Mouse (Mus musculus) mouse embryonic stem cell (cell line): ENCODE measurements at regions not wholly inside any gene's neighbourhood (a gene's known extent, or its start where the extent isn't known, plus 50 kb on each side); places are given as distances from the start of the nearest gene placed in this dataset.

ENCODE experiments used
- in situ Hi-C, 2 experiments: fragments of 300-500 bp; cut with MboI; formaldehyde crosslinking; loops; 1 replicate in 1 of 2; 3 replicates in 1 of 2; pipeline ENCODE4 v1.14.3; 2019 to 2020; ENCODE audit warnings: low sequenced_read_pairs in 2 of 2, low pct_unique_long_range_greater_than_20kb in 1 of 2, mixed read lengths in 1 of 2; ENCODE audit not compliant: unreplicated experiment in 1 of 2

DNA sequence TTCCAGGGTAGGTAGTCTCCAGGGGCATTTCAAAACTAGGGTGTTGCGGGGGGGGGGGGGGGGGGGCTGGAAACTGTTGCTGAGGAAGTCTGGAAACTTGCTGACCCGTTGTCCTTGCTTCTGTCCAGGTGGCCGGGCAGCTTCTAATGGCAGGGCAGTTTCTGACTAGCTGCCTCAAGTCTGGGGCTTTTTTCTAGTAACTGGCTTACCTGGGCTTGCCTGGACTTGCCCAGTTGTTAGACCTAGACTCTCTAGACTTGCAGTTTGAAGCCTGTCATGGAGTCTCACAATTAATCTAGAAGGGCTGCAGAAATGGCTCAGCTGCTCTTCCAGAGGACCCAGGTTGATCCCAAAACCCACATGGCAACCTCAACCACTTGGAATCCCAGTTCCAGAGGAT is 220.7 kb downstream of the Fam43a start:
- in situ Hi-C loops, result no loop called here

DNA sequence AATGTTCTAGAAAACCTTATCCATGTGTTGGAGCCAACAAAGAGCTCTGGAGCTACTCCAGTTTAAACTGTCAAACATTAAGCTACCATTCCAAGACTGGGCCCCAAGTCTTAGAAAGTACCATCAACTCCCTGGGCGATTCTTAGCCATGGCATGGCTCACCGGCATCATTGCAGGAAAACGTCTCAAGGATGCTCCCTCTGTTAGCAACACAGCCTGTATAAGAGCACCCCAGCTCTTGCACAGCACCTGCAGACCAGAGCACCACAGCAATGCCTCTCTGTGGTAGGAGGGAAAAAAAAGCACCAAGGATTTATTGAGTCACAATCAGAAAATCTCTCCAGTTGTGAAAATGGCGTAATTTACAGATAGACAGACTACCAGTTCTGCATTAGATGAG is 221.2 kb downstream of the Fam43a start:
- in situ Hi-C loops, result no loop called here

DNA sequence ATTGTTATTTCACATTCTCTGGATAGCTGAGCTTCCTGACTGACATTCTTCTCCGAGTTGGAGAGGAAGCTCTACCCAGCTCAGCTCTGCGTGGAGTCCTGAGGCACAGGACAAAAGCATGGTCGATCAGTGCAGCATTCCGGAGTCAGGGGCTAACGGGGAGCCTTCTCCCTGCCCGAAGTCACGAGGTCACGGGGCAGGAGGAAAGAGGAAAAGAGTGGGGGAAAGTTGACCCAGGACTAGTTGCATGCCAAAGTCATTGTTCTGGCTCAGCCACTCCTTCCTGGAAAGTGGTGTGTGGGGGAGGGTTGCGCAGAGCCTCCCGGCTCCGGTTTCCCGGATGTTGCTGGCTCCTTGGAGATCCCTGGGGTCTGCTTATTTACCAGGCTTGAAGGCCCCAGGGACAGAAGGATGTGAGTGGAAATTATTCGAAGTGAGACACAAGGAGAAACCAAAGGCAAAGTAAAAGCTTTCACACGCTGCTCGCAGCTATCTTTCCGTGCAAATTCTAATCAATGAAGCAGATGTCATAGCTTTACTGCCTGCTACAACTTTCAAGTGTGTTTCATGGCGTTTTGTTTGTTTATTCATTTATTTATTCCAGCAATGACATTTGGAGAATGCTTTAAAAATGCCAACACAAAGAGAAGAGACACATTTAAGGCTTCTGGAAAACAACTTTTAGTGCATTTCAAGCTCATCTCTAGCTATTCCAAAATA is 221.8 kb downstream of the Fam43a start:
- in situ Hi-C loops, result no loop called here

DNA sequence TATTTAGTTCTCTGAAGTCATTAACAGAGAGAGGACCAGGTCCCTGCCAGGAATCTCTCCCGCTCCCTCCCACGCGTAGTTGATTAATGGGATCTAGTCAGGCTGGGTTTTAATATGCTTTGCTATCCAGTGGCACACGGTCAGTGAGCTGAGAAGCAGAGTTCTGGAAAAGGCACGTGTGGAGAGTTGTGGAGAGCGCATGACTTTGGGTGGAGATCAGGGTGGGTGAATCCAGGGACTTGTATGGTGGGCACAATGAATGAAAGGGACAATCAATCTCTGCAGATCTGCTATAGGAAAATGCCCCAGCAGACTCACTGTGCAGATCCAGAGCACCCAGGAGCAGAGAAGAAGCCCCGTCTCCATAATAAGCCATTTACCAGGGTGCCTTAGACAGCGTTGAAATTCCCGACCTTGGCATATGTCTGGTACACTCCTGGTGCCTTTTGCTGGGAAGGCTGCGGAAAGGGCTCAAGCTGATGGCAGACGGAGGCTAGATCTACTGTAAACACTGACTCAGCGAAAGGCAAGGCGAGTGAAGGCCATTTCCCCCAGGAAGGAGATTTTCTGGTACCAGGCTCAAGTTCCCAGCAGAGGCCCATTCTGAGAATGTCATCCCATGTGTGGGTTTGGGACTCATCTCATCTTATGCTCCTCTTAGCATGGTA is 222.5 kb downstream of the Fam43a start:
- in situ Hi-C loops, result no loop called here

DNA sequence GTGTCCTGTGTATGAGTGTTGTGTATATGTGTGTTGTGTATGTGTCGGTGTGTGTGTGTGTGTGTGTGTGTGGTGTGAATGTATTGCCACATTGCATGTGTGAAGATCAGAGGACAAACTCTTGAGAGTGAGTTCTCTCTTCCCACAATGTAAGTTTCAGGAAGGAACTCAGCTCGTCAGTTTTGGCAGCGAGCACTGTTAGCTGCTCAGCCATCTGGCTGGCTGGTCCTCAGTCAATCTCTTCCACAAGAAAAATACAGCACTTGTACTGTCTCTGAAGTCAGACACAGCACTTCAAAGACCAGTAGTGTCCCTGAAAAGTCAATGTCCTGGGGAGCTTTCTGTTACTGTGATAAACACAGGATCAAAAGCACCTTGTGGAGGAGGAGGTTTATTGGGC is 226.6 kb downstream of the Fam43a start:
- in situ Hi-C loops, result no loop called here

DNA sequence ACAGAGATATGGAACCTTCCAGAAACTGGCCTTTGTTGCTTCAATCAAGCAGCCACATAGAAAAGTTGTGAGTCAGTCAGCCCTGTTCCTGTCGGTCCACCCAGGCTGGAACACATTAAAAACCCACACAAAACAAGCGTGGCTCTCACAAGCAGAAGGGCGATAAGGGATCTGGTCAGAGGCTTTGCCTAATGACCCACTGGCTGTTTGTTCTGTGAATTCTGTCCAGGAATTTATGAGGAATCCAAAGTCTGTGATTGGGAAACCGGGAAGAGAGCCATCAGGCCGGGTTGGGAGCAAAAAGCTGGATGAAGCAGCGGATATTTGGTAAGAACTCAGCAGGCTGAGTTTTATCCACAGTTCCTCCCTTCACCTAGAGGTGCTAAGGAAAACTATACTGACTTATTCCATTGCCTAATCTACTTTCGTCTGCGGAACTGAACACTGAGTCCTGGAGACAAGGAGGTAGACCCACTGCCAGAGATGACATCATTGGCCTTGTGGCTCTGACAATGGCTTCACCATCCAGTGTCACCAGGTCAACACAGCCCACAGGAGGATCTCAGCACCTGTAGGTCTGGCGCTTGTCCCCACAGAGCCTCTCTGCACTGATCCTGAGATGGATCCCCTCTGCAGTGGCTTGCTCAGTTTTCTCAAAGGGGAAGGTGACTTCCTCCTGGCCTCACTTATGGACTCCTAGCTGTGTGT is 228.5 kb downstream of the Fam43a start:
- in situ Hi-C loops, result no loop called here

DNA sequence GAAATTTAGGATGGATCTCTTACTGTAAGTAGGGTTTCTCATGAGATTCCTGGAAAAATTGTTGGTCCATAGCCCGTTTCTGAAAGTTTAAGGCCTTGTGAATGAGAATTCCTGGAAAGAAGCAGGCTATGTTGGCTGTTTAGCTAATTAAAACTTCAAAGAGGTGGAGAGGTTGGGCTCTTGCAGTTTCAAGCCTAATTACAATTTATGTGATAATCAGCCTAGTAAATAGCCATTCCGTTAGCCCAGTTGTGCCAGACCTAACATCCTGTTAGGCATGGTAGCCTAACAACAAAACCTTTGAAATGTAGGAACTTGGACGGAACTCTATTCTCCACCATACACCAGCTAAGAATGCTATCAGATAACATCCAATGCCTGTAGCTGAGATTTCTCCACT is 235.0 kb downstream of the Fam43a start:
- in situ Hi-C loops, result no loop called here

DNA sequence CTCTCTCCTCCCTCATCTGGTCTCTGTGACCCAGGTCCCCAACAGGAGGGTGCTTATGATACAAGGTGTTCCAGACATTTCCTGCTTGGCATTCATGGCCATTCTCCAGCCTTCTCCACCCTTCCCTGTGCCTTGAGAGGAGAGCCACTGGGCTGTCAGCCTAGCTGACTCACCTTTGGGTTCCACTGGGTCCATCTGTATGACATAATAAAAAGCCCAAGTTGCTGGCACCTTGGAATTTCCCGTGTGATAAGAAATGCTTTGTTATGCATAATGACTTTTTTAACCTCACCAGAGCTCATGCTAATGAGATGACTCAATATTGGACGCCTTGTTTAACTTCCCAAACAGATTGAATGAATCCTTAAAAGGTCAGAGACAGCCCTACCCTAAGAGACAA is 236.2 kb downstream of the Fam43a start:
- in situ Hi-C loops, result no loop called here

DNA sequence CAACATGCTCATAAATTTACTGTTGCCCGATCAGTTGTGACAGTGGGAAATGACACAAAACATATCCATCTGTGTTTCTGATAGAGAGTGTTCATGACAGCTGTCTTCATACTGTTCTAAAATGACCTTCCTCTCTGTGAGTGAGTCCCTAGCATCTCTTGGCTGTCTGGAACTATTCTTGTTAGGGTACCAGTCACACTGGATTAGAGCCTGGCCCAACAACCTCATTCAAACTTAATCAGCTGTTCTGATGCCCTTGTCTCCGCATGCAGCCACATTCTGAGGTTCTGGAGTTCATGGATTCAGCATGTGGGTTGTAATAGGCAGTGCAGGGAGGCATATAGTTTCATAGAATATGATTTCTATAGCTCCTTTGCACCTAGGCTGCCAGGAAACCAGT is 238.4 kb downstream of the Xxylt1 start:
- in situ Hi-C loops, result no loop called here

DNA sequence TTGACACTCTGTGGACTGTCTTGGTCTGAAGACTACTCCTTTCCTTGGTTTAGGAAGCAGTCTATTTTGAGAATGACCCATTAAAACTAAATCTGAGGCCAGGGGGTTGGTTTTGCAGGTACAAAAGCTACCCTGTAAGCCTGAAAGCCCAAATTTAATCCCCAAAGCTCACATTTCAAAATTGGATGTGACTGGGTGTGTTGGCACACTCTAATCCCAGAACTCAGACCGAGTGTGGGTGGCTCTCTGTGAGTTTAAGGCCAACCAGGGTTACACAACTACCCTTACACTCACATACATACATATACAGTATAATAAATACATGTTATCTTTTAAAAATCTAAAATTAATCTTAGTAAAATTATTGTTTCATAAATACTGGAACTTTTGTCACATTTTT is 228.6 kb downstream of the Xxylt1 start:
- in situ Hi-C loops, result loop anchor here in 1 of 2 experiments (10.0 kb wide), 1 partner anchor 258 kb away; the partner anchor contains the start of gene Fam43a

DNA sequence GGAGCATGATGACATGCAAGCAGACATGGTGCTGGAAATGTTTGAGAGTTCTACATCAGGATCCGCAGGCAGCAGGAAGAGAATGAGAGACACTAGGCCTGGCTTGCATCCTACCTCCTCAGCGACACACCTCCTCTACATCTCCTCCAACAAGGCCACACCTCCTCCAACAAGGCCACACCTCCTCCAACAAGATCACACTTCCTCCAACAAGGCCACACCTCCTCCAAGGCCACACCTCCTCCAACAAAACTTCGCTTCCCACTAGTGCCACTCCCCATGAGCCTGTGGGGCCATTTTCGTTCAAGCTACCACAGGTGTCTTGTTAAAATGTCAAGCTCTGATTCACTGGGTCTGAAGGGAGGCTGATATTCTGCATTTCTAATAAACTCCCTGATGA is 226.5 kb downstream of the Xxylt1 start:
- in situ Hi-C loops, result loop anchor here in 1 of 2 experiments (10.0 kb wide), 1 partner anchor 260 kb away; the partner anchor contains the start of gene Fam43a

DNA sequence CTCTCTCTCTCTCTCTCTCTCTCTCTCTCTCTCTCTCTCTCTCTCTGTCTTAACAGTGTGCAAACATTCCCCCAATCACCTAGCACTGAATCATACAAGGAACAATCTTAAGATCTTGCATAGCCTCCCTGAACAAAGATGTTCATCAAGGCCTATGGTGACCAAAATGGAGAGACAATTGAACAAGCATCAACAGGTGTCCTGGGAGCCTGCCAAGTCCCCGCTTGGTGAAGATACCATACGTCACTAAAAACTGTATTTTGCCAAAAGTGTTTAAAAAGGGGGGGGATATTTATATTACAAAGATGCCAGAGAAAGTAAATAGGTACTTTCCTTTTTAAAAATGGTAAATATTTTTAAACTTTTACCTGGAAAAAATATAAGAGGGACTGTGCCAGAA is 223.6 kb downstream of the Xxylt1 start:
- in situ Hi-C loops, result loop anchor here in 1 of 2 experiments (10.0 kb wide), 1 partner anchor 263 kb away; the partner anchor contains the start of gene Fam43a

DNA sequence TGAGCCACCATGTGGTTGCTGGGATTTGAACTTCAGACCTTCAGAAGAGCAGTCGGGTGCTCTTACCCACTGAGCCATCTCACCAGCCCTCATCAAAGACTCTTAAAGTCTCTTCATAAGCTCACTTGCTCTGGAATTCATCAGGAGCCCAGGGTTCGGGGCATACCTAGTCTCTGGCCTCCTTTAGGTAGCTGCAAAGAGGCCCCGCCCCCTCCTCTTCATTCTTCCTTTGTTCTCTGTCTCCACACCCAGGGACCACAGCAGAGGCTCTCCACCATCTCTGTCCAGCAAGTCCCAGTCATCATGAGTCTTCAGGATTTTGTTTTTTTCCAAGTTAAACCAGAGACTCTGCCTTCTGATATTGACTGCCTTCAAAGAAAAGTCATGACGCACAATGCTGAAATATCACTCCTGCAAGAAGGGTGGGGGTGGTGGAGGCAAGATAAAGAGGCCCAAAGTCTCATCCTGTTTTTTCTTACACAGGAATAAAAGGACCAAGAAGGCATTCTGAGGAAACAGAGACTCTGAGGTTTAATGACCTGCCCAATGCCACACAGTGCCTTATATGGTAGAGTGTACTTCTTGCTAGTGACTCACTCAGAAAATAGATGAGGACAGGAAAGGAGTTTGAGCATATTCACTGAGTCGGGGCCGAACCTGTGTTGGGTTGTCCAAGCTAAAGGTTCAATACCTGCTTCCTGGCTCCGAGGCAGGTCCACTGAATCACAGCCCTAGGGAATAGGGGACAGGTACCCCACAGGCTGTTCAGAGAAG is 211.9 kb downstream of the Xxylt1 start:
- in situ Hi-C loops, result no loop called here

DNA sequence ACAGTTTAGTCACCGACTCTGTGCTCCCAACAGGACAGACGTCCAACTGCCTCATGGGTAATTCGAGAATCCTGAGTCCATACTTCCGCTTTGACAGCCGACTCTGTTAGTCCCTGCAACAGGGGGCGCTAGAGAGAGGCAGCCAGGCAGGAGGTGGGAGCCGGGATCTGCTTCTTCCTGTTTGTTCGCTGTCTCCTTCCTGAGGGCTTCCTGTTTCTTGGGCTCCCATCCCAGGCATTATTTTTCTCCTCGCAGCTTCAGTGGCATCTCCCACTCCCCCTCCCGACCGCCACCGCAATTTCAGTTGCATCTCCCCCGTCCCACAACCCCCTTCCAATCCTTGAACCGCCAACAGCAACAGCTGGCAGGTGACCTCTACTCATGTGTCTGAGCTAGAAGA is 211.1 kb downstream of the Xxylt1 start:
- in situ Hi-C loops, result no loop called here

DNA sequence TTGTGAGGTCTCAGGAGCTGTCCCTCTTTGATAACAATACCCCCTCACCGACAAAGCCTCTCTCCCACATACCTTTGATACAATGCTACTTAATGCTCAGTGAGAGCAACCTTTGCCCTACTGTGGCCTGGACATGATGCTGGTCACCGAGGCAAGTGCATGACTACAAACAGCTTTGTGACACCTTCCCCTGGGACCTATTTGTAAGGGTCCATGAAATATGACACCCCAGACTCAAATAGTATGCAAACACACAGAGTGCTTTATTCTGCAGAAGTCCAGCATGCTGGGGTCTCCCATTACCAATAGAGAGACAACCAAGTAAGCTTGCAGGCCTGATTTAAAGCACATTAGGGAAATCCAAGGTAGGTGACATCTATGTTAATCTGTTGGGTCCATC is 210.6 kb downstream of the Xxylt1 start:
- in situ Hi-C loops, result no loop called here

DNA sequence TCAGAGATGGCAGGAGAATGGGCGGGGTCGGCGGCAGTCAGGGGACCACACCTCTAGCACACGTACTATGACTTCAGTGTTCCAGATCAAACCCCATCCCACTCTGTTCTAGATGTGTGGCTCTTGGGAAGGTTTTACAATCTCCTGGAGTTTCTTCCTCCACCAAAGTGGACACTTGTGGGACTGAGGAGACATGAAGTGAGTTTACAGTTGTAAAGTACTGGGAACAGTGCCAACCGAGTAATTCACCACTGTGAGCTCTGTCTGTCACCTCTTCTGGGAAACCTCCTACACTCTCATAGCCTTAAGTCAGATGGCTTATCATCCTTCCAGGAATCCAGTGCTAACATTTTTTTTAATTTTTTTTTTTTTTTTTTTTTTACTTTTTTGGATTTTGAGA is 209.1 kb downstream of the Xxylt1 start:
- in situ Hi-C loops, result no loop called here

DNA sequence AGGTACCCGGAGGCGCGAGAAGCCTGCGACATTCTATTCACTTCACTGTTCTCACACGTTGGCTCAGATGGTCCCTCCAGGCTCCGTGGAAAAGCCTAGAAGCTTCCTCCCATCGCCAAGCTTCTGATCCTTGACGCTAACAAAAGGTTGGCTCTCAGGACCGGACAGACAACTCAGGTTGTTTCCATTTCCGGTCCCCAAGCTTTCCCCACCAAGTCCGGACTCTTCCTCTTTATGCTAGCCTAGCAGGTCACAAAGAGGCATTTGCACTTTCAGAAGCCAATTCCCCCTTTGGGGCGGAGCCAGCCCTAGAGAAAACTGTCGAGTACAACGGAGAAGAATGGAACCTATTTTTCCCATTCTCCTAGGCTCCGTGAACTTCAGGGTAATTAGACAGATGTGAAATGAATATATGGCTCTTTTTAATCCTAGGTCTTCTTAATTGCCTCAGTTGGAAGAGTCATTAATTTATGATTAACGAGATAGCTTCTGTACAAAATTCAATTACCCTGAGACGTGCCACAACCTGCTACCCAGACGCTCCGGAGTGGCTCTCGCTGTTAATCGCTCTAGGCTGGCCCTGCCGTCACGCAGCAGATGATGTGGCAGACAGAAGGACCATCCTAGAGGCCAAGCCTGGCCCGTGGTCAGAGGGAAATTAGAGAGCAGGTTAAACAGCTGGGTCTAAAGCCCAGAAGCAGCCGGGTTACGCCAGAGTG is 207.6 kb downstream of the Xxylt1 start:
- in situ Hi-C loops, result no loop called here

DNA sequence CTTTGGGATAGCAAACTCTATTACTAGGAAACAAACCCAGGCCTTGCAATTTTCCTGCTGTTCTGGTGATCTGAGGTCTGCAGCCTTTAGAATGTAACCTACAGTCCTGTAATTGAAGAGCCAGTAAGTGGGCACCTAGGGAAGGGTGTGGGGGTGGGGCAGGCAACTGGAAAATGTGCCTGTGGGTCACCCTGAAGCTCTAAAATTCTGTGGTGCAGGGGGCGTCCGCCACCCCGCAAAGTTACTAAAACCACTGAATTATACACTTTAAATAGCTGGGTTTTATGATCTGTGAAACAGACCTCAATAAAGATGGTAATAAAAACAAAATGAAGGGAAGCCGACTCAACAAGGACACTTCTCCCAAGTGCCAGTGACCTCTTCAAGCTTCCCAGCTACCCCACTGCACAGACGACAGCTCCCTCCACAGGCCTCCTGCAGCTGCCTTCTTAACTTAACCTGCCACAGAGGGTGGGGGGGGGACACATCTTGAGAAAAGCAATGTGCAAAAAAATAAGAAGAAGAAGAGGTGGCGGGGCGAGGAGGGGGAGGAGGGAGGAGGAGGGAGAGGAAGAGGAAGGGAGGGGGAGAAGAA is 205.9 kb downstream of the Xxylt1 start:
- in situ Hi-C loops, result loop anchor here in 1 of 2 experiments (25.0 kb wide), 1 partner anchor 487 kb away; no protein-coding TSS in a partner anchor
